Mouse (Mus musculus): ENCODE results near the gene Erlin1.

DNA sequence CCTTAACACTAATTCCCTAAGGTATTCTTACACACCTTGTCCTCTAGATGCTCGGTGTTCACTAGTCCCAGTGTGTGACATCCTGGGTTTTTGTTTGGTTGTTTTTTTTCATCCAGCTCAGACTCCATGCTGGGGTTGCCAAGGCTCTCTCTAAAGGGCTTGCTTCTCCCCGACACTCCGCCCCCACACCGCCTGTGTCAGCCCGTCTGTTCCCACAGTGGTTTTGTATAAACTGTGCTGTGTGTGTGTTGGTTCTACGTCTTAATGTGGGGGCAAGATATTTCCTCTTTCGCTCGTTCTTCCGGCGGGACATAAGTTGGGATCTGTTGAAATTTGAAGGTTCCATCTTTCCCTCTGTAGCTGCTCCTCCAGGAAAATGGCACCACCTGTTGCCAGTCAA lies 71.5 kb downstream of the Erlin1 start:
- no peak for TF ChIP-seq POLR2A (IDR thresholded peaks at IDR 0.05; ENCODE audit: low read depth, low read length)
- TF ChIP-seq CTCF (conservative IDR thresholded peaks at IDR 0.05; ENCODE audit: insufficient read depth, insufficient read length, low read depth, low read length) = no peak

Data from kidney, adult 2 months (tissue).